Mouse (Mus musculus) hindbrain, embryonic 10.5 days (tissue): Measurements from ENCODE around the gene Ctbp1. TPM values are rescaled to one million over a fixed set of nuclear protein-coding genes. Genes with fewer than 3 reads are reported as not detected.
A peak's percentile ranks its signal among the peaks of the same experiment; 100 is the strongest.

Experiments
- DNase-seq: peaks from one replicate; pipeline ENCODE4 v3.0.0-alpha.2; 2017; ENCODE audit warnings: low spot score
- H3K27ac ChIP-seq: fragments of 300-500 bp; sonication (generic); 2 replicates; pipeline ENCODE4 v1.5.1; 2016; ENCODE audit warnings: mild to moderate bottlenecking, moderate library complexity
- H3K27me3 ChIP-seq: fragments of 300-500 bp; sonication (generic); 2 replicates; pipeline ENCODE4 v1.6.1; 2016; ENCODE audit warnings: mild to moderate bottlenecking; ENCODE audit not compliant: poor library complexity, insufficient read depth, severe bottlenecking
- H3K36me3 ChIP-seq: fragments of 300-500 bp; sonication (generic); 2 replicates; pipeline ENCODE4 v1.6.1; 2016; ENCODE audit warnings: mild to moderate bottlenecking, moderate library complexity
- H3K4me1 ChIP-seq: fragments of 300-500 bp; sonication (generic); replicated peaks from 2 replicates; pipeline ENCODE4 v1.6.1; 2016; ENCODE audit warnings: mild to moderate bottlenecking
- H3K4me3 ChIP-seq: fragments of 300-500 bp; sonication (generic); 2 replicates; pipeline ENCODE4 v1.5.1; 2016; ENCODE audit warnings: mild to moderate bottlenecking, moderate library complexity
- H3K9me3 ChIP-seq: fragments of 300-500 bp; sonication (generic); 2 replicates; pipeline ENCODE4 v1.6.1; 2016; ENCODE audit warnings: mild to moderate bottlenecking, moderate library complexity
- WGBS: fragments of 180-500 bp; shearing (Covaris S2); methylation state at CpG from one replicate; pipeline ENCODE4 v1.1.7; 2016; 5-methylcytosine and 5-hydroxymethylcytosine counted together
- polyA plus RNA-seq: library from polyadenylated mRNA; unstranded; fragments of >200 nt; fragmentation: Nextera tagmentation; extraction: Ambion mirVana; gene quantifications from 2 replicates; pipeline ENCODE4 v1.2.1, GENCODE M21; 2016

Ctbp1 gene
- 466 and 504 TPM in 2 replicates for polyA plus RNA-seq

GRCm38 (mm10) chr5:33274953-33275454, at the start of gene Ctbp1:
Gene Ctbp1 (minus strand): TSS chr5:33274994.
- H3K27ac ChIP-seq = peak within 1 kb of the TSS; percentile 99
- no peaks in the 10 kb centered on the region for H3K9me3 ChIP-seq
- peak; percentile 96 for DNase-seq
- H3K4me3 ChIP-seq = peak within 1 kb of the TSS; percentile 85
- H3K4me1 ChIP-seq = peaks cover 34% of the 10 kb centered on the region
- under 1% methylated on average over 55 of the region's 57 CpGs for WGBS
- peaks cover 28% of the 10 kb centered on the region for H3K36me3 ChIP-seq
- no peaks in the 10 kb centered on the region for H3K27me3 ChIP-seq

DNA sequence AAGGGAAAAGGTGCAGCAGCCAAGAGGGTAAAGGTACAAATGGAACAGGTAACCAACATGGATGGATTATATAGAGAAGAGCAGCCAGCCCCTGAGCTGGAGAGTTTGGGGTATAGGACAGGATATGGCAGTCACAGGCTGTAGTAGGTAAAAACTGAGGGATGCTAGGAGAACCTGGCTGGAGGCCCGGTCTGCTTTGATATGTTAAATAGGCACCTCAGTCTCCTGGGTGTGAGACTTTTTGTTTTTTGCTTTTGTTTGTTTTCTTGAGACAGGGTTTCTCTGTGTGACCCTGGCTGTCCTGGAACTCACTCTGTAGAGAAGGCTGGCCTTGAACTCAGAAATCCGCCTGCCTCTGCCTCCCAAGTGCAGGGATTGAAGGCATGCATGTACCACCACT, 49.7 kb upstream of the Ctbp1 start:
- H3K36me3 ChIP-seq = no peaks in the 10 kb centered on the region
- WGBS = 54% methylated on average over 2 of the region's 2 CpGs
- DNase-seq = no peak

DNA sequence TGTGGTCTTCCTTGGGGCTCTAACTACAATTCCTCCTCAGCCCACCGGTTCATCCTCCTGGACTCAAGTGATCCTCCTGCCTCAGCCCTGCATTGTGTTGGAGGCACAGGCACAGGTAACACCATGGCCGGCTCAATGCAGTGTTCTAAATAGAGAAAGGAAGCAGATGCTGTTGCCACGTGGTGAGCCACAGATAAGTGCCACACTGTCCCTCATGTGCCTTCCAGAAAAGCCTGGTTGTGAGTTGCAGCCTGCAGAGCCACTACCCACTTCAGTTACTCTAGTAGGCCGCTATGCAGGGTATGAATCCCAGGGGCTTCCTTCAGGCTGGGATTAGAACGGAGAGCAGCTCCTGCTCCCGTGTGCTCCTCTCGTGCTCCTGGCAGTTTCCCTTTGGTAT, 37.4 kb upstream of the Ctbp1 start:
- DNase-seq = no peak

More for the DNA sequence above, 49.7 kb upstream of the Ctbp1 start:
- Histone ChIP-seq H3K4me3 (no peak overlapping the region), H3K27ac (no peak overlapping the region), H3K4me1 (no peaks in the 10 kb centered on the region), H3K9me3 (0 out of 2 replicates have a peak, but pooled peaks cover 6% of the 10 kb centered on the region), H3K27me3 (no peaks in the 10 kb centered on the region)

GRCm38 (mm10) chr5:33310704-33311462, 36.1 kb upstream of the Ctbp1 start:
- Histone ChIP-seq H3K27me3 (no peaks in the 10 kb centered on the region), H3K4me1 (no peaks in the 10 kb centered on the region), H3K36me3 (no peaks in the 10 kb centered on the region), H3K9me3 (no peaks in the 10 kb centered on the region), H3K27ac (no peak overlapping the region), H3K4me3 (no peak overlapping the region)
- 68% methylated on average over 3 of the region's 3 CpGs for whole genome bisulfite sequencing
- DNase-seq = no peak

More for the DNA sequence above, 37.4 kb upstream of the Ctbp1 start:
- 87% methylated on average over 7 of the region's 7 CpGs for WGBS
- no peaks in the 10 kb centered on the region for H3K36me3 ChIP-seq
- H3K4me3 ChIP-seq = no peak overlapping the region
- H3K27ac ChIP-seq = no peak overlapping the region
- H3K9me3 ChIP-seq = no peaks in the 10 kb centered on the region
- H3K27me3 ChIP-seq = no peaks in the 10 kb centered on the region
- no peaks in the 10 kb centered on the region for H3K4me1 ChIP-seq

- Histone ChIP-seq H3K27me3 (no peaks in the 10 kb centered on the region), H3K4me3 (no peak overlapping the region), H3K27ac (no peak overlapping the region), H3K9me3 (no peaks in the 10 kb centered on the region), H3K4me1 (no peaks in the 10 kb centered on the region), H3K36me3 (no peaks in the 10 kb centered on the region)
- no peak for DNase-seq
- 81% methylated on average over 2 of the region's 2 CpGs for WGBS
These were observed 27.0 kb upstream of the Ctbp1 start for GRCm38 (mm10) chr5:33301801-33302200.

GRCm38 (mm10) chr5:33297164-33297563, 22.4 kb upstream of the Ctbp1 start:
- H3K4me3 ChIP-seq = no peak overlapping the region
- no peak overlapping the region for H3K27ac ChIP-seq
- peaks cover 21% of the 10 kb centered on the region for H3K4me1 ChIP-seq
- 67% methylated on average over 6 of the region's 6 CpGs for WGBS
- no peak for DNase-seq
- H3K36me3 ChIP-seq = no peaks in the 10 kb centered on the region
- H3K27me3 ChIP-seq = no peaks in the 10 kb centered on the region
- no peaks in the 10 kb centered on the region for H3K9me3 ChIP-seq

DNA sequence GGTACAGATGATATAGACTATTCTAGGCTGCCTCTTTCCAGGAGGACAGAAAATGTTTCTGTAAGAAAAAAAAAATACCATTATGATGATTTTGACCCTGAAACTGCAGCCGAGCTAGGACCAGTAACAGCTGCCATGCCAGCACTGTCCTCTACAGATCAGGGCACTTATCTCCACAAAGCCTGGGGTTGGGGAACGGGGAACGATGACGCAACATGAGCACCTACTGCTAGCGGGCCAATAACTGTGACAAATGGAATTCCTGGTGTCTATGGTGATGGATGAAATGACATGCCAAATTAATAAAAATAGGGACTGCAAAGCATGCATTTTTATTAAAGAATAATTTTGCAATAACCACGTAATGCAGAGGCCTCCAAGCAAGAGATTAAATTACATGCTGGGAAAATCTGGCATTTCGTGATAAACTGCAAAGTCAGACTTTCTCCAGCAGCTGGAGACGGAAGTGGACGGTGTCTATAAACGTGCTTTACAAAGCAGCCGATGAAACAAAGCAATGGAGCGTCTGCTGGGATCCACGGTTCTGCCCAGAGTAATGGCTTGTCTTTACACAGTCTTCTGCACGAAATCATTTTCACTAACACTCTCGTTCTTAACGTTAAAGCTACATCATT, 19.1 kb upstream of the Ctbp1 start:
- H3K9me3 ChIP-seq = no peaks in the 10 kb centered on the region
- no peak overlapping the region for H3K4me3 ChIP-seq
- H3K4me1 ChIP-seq = peaks cover 38% of the 10 kb centered on the region
- 52% methylated on average over 16 of the region's 16 CpGs for WGBS
- H3K27me3 ChIP-seq = peaks cover 3% of the 10 kb centered on the region; the same call in 1 of the 2 replicates
- no peaks in the 10 kb centered on the region for H3K36me3 ChIP-seq
- DNase-seq = no peak
- H3K27ac ChIP-seq = no peak overlapping the region

- H3K27me3 ChIP-seq = no peaks in the 10 kb centered on the region
- no peaks in the 10 kb centered on the region for H3K9me3 ChIP-seq
- no peak for DNase-seq
- H3K36me3 ChIP-seq = no peaks in the 10 kb centered on the region
- no peak overlapping the region for H3K27ac ChIP-seq
- 72% methylated on average over 7 of the region's 7 CpGs for WGBS
- H3K4me1 ChIP-seq = peaks cover 9% of the 10 kb centered on the region
- no peak overlapping the region for H3K4me3 ChIP-seq
These were observed 9.2 kb upstream of the Ctbp1 start for GRCm38 (mm10) chr5:33283951-33284350.

DNA sequence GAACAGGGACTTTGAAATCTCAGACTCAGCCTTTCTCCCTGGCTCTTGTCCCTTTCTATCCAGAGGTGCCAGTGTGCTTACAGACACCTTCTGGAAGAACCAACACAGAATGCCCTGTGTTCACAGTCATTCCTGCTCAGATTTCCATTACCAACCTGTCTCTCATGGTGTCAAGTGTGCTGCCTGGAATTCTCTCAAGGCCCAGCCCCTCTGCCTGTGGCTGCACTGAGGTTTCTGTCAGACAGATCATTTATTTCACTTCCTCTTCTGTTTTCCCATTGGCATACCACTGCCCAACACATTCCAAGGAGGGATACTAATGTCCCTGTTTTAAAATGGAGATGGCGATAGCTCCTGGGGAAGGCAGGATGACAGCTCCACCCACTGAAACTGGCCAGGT, 6.6 kb upstream of the Ctbp1 start:
- no peak overlapping the region for H3K4me3 ChIP-seq
- DNase-seq = no peak
- H3K4me1 ChIP-seq = no peaks in the 10 kb centered on the region
- no peaks in the 10 kb centered on the region for H3K27me3 ChIP-seq
- H3K27ac ChIP-seq = no peak overlapping the region
- H3K9me3 ChIP-seq = no peaks in the 10 kb centered on the region
- WGBS = 83% methylated on average over 1 of the region's 1 CpGs
- H3K36me3 ChIP-seq = no peaks in the 10 kb centered on the region

DNA sequence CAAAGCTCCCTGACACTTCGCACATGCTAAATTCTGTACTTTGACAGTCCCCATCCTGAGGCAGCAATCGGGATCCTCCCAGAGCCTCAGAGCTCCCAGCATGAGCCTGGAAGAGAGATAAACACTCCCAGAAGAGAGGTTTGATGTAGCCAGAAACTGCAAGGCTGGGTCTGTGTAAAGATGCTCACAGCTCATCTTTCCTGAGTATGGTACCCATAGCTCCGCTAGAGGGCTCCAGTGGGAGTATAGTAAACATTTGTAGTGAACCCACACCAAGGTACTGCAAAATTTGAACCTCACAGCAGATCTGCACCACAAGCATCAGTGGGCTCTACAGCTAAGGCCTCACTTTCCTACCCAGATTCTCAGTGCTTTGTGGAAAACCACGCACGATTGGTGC, 4.2 kb upstream of the Ctbp1 start:
- Histone ChIP-seq H3K4me3 (no peak overlapping the region), H3K4me1 (peaks cover 3% of the 10 kb centered on the region; the same call in 1 of the 2 replicates), H3K9me3 (no peaks in the 10 kb centered on the region), H3K27me3 (no peaks in the 10 kb centered on the region), H3K27ac (no peak overlapping the region), H3K36me3 (no peaks in the 10 kb centered on the region)
- no peak for DNase-seq
- WGBS = 52% methylated on average over 5 of the region's 5 CpGs

DNA sequence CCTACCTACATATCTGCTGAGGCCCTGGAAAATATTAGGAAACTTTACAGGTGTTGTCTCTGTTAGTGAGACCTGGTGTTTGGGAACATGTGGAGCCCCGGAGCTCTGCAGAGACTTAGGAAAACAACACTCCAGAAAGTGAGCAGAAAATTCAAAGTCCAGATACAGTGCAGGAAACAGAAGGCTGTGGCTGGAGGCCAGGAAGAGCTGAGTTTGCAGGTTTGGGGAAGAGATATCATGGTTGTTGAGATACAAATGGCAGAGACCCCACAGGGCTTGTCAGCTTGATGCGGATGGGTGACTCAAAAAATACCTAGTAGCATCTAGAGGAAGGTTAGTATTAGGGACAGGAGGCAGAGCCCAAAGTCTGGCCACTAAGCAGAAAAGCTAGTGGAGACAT, 2.5 kb upstream of the Ctbp1 start:
- Histone ChIP-seq H3K4me1 (peaks cover 19% of the 10 kb centered on the region), H3K36me3 (peaks cover 13% of the 10 kb centered on the region), H3K27ac (no peak overlapping the region), H3K4me3 (no peak overlapping the region), H3K27me3 (no peaks in the 10 kb centered on the region), H3K9me3 (no peaks in the 10 kb centered on the region)
- 85% methylated on average over 2 of the region's 2 CpGs for WGBS
- no peak for DNase-seq

GRCm38 (mm10) chr5:33275754-33276153, 960 bp upstream of the Ctbp1 start:
- Histone ChIP-seq H3K4me3 (peak overlapping the region; percentile 85), H3K4me1 (peaks cover 33% of the 10 kb centered on the region), H3K9me3 (no peaks in the 10 kb centered on the region), H3K36me3 (peaks cover 22% of the 10 kb centered on the region), H3K27me3 (no peaks in the 10 kb centered on the region), H3K27ac (no peak overlapping the region)
- DNase-seq = no peak
- 47% methylated on average over 1 of the region's 1 CpGs for WGBS
